Mouse (Mus musculus) embryonic facial prominence, embryonic 10.5 days (tissue): ENCODE results near the gene Lce1a1. TPM values are rescaled to one million over a fixed set of nuclear protein-coding genes. Genes with fewer than 3 reads are reported as not detected.

Experiments used
- DNase-seq: peaks from one replicate; pipeline ENCODE4 v3.0.0-alpha.2; 2017; ENCODE audit warnings: low spot score
- H3K27ac ChIP-seq: fragments of 300-500 bp; sonication (generic); replicated peaks from 2 replicates; pipeline ENCODE4 v1.5.1; 2016; ENCODE audit warnings: mild to moderate bottlenecking
- H3K27me3 ChIP-seq: fragments of 300-500 bp; sonication (generic); replicated peaks from 2 replicates; pipeline ENCODE4 v1.6.1; 2016; ENCODE audit warnings: low read depth, mild to moderate bottlenecking; ENCODE audit not compliant: poor library complexity, severe bottlenecking
- H3K36me3 ChIP-seq: fragments of 300-500 bp; sonication (generic); replicated peaks from 2 replicates; pipeline ENCODE4 v1.6.1; 2016; ENCODE audit warnings: mild to moderate bottlenecking, moderate library complexity
- H3K4me1 ChIP-seq: fragments of 300-500 bp; sonication (generic); 2 replicates; pipeline ENCODE4 v1.6.1; 2016
- H3K4me3 ChIP-seq: fragments of 300-500 bp; sonication (generic); 2 replicates; pipeline ENCODE4 v1.5.1; 2016; ENCODE audit warnings: mild to moderate bottlenecking, moderate library complexity
- H3K9me3 ChIP-seq: fragments of 300-500 bp; sonication (generic); 2 replicates; pipeline ENCODE4 v1.6.1; 2016; ENCODE audit warnings: mild to moderate bottlenecking
- WGBS: fragments of 180-500 bp; shearing (Covaris S2); methylation state at CpG from one replicate; pipeline ENCODE4 v1.1.7; 2016; 5-methylcytosine and 5-hydroxymethylcytosine counted together
- polyA plus RNA-seq: library from polyadenylated mRNA; unstranded; fragments of >200 nt; fragmentation: Nextera tagmentation; extraction: Ambion mirVana; gene quantifications from 2 replicates; pipeline ENCODE4 v1.2.1, GENCODE M21; 2016

The Lce1a1 gene
- polyA plus RNA-seq, 1 experiment from 2014 or later, result not detected

DNA sequence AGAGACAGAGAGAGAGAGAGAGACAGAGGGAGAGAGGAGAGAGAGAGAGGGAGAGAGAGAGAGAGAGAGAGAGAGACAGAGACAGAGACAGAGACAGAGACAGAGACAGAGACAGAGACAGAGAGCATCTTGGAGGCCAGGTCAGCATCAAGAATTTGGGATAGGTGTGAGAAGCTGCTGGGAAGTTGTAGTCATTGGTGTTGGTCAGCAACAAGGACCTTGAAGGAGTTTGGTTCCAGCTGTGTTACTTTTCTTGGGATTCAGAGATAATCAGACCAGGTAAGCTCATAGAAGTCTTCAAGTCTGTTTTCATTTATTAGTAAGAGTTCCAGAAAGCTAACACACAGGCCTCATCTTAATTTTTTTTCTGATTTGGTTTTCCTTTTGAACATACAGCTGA, 40.7 kb downstream of the Lce1a1 start, which contains the start of gene 2210017I01Rik:
Gene 2210017I01Rik, minus strand, starts transcription at position 101 of the 400 bp plus-strand sequence.
- DNase-seq, result no peak
- Histone ChIP-seq H3K27me3 (no peaks in the 10 kb centered on the region), H3K4me1 (no peaks in the 10 kb centered on the region), H3K36me3 (no peaks in the 10 kb centered on the region), H3K4me3 (no peak within 1 kb of the TSS), H3K9me3 (no peaks in the 10 kb centered on the region), H3K27ac (no peak within 1 kb of the TSS)

DNA sequence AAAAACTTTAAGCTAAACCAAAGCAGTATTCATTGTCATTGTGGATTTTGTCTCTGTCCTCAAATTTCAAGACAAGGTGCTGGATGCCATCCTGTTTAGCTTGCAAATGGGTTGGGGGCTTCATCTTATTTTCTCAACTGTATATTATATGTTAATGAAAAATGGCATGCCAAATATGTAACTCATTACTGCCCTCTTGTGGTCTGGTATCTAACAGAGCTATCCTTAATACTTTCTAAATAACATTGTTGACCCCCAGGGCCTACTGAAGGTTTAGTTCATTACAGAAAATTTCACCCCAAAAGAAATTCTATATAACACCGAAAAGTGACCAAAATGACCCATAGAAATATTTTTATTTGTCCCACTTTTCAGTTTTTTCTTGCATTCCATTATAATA, 45.9 kb downstream of the Lce1a1 start:
- H3K4me1 ChIP-seq, result no peaks in the 10 kb centered on the region
- H3K36me3 ChIP-seq, result no peaks in the 10 kb centered on the region
- no peak for DNase-seq
- no peak overlapping the region for H3K27ac ChIP-seq
- H3K9me3 ChIP-seq, result peaks cover 9% of the 10 kb centered on the region; the same call in 1 of the 2 replicates
- 57% methylated on average over 1 of the region's 1 CpGs for WGBS
- H3K27me3 ChIP-seq, result no peaks in the 10 kb centered on the region
- no peak overlapping the region for H3K4me3 ChIP-seq

DNA sequence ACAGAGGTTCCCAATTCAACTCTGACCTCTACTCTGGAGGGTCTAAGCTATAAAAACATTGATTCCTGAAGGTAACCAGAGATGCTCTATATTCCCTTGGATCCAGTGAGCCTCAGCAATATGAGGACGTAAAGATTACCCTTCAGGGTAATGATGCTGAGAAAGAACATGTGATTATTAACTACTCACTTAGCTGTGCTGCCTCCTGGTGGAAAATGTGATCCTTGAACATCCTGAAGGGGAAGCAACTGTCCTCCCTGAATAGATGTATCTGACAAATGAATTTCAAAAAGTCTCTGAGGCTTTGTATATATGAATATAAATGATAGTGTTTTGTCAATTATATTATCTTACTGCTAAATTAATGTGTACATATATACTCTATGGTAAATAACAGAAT, 47.7 kb downstream of the Lce1a1 start:
- no peak overlapping the region for H3K27ac ChIP-seq
- H3K4me1 ChIP-seq, result no peaks in the 10 kb centered on the region
- H3K36me3 ChIP-seq, result no peaks in the 10 kb centered on the region
- no peak overlapping the region for H3K4me3 ChIP-seq
- no peaks in the 10 kb centered on the region for H3K27me3 ChIP-seq
- 48% methylated on average over 1 of the region's 1 CpGs for WGBS
- DNase-seq, result no peak
- peaks cover 9% of the 10 kb centered on the region; the same call in 1 of the 2 replicates for H3K9me3 ChIP-seq

DNA sequence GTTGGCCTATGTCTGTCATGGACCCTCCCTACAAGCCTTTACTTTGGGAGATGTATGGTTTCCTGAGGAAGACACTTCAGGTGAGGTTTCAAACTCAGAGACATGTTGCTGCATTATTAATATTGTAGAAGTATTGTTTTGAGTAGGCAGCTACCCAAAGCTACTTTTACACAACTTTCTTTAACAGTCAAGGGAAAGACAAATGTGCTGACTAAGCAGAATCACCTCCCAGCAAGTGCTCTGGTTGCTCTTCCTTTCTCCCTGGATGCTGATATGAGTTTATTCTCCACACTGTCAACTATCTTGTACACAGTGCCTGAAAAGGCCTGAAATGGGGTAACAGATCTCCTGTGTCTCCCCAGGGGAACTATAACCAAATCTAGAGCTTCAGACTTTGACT, 48.1 kb downstream of the Lce1a1 start:
- Histone ChIP-seq H3K36me3 (no peaks in the 10 kb centered on the region), H3K27me3 (no peaks in the 10 kb centered on the region), H3K27ac (no peak overlapping the region), H3K4me1 (no peaks in the 10 kb centered on the region), H3K9me3 (peaks cover 9% of the 10 kb centered on the region; the same call in 1 of the 2 replicates), H3K4me3 (no peak overlapping the region)
- DNase-seq, result no peak

DNA sequence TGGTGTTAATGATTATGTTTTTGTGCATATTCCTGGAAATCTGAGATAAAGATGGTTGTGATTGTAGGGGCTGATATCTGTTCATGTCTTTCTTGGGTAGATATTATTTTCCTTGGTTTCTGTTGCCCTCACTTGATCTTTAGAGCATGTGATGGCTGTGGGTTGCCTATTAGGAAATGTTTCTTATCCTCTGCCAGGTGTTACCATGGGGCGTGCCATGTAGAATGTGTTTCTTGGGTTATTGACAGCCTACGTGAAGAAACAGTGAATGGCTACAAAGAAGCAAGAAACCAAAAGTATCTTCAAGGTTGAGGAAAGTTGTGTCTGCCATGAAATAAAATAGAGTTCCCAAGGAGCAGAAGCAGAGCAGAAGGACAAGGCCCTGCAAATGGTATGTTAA, 49.7 kb downstream of the Lce1a1 start:
- no peaks in the 10 kb centered on the region for H3K4me1 ChIP-seq
- no peaks in the 10 kb centered on the region for H3K36me3 ChIP-seq
- no peak overlapping the region for H3K4me3 ChIP-seq
- no peaks in the 10 kb centered on the region for H3K27me3 ChIP-seq
- H3K9me3 ChIP-seq, result peaks cover 9% of the 10 kb centered on the region; the same call in 1 of the 2 replicates
- H3K27ac ChIP-seq, result no peak overlapping the region
- DNase-seq, result no peak
- WGBS, result 95% methylated on average over 2 of the region's 2 CpGs

Other genes with a start within 250 kb of the Lce1a1 start
- not detected in 2 replicates for gene Sprr2i, start 240.3 kb downstream of the Lce1a1 start, polyA plus RNA-seq
- not detected in 2 replicates for gene Sprr2j-ps, start 230.2 kb downstream of the Lce1a1 start, polyA plus RNA-seq
- gene Gm9774, start 218.9 kb downstream of the Lce1a1 start, polyA plus RNA-seq, result 10.3 and 10.6 TPM in 2 replicates
- gene Sprr2k, start 215.7 kb downstream of the Lce1a1 start, polyA plus RNA-seq, result not detected in 2 replicates
- gene Sprr1b, start 209.5 kb downstream of the Lce1a1 start, polyA plus RNA-seq, result not detected in 2 replicates
- not detected in 2 replicates for gene Sprr3, start 189.6 kb downstream of the Lce1a1 start, polyA plus RNA-seq
- gene Sprr1a, start 162.4 kb downstream of the Lce1a1 start, polyA plus RNA-seq, result not detected in 2 replicates
- not detected in 2 replicates for gene Sprr4, start 147.8 kb downstream of the Lce1a1 start, polyA plus RNA-seq
- gene 2310046K23Rik, start 113.8 kb downstream of the Lce1a1 start, polyA plus RNA-seq, result not detected in 2 replicates
- gene Ivl, start 74.6 kb downstream of the Lce1a1 start, polyA plus RNA-seq, result not detected in 2 replicates
- not detected in 2 replicates for gene Smcp, start 59.3 kb downstream of the Lce1a1 start, polyA plus RNA-seq
- gene 2210017I01Rik, start 40.8 kb downstream of the Lce1a1 start, polyA plus RNA-seq, result not detected in 2 replicates
- not detected in 2 replicates for gene Lce6a, start 26.6 kb downstream of the Lce1a1 start, polyA plus RNA-seq
- not detected in 2 replicates for gene Lce1b, start 8.6 kb upstream of the Lce1a1 start, polyA plus RNA-seq
- not detected in 2 replicates for gene Lce1a2, start 22.0 kb upstream of the Lce1a1 start, polyA plus RNA-seq
- not detected in 2 replicates for gene Lce1c, start 30.9 kb upstream of the Lce1a1 start, polyA plus RNA-seq
- not detected in 2 replicates for gene Lce1d, start 38.9 kb upstream of the Lce1a1 start, polyA plus RNA-seq
- not detected in 2 replicates for gene Lce1e, start 60.8 kb upstream of the Lce1a1 start, polyA plus RNA-seq
- not detected in 2 replicates for gene Lce1f, start 72.0 kb upstream of the Lce1a1 start, polyA plus RNA-seq
- gene Gm38119, start 90.8 kb upstream of the Lce1a1 start, polyA plus RNA-seq, result not detected in 2 replicates
- not detected in 2 replicates for gene Lce1g, start 104.0 kb upstream of the Lce1a1 start, polyA plus RNA-seq
- not detected in 2 replicates for gene Lce1h, start 116.8 kb upstream of the Lce1a1 start, polyA plus RNA-seq
- not detected in 2 replicates for gene Lce1i, start 130.6 kb upstream of the Lce1a1 start, polyA plus RNA-seq
- gene Lce1j, start 142.2 kb upstream of the Lce1a1 start, polyA plus RNA-seq, result not detected in 2 replicates
- gene Lce1k, start 159.6 kb upstream of the Lce1a1 start, polyA plus RNA-seq, result not detected in 2 replicates
- gene Kprp, start 178.9 kb upstream of the Lce1a1 start, polyA plus RNA-seq, result not detected in 2 replicates
- not detected in 2 replicates for gene Lce1l, start 203.0 kb upstream of the Lce1a1 start, polyA plus RNA-seq
- gene 2310050C09Rik, start 221.9 kb upstream of the Lce1a1 start, polyA plus RNA-seq, result not detected in 2 replicates